In the genomic region with DNA sequence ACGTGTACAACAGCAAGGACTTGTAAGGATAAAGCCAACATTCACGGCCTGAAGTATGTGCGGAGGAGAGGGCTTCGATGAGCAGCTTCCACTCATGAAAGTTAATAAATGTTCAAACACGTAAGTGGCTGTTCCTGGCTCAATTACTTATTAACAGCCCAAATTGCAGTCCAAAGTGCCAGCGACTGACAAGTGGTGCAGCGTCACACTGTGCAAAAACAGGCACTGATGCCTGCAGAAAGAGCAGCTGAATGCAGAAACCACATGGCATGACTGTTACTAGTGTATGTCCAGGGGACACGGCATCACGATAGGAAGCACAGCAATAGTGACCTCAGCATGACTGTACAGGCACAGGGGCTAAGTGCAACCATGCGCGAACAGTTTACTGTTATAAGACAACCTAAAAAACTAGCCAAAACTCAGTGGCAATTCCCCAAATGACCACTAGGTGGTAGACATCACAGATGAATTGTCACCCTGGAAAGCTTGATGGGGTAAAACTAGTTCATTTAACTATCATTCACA, we compare ENCODE assay signal across 8 mouse cellular contexts. TPM values are rescaled to one million over a fixed set of nuclear protein-coding genes. Genes with fewer than 3 reads are reported as not detected.
DNase-seq lines count a peak whose midpoint lies in the region; ATAC-seq and TF ChIP-seq lines count a peak whose summit lies in the region.
"Had no signal": no experiment of that assay in that cellular context is flagged by ENCODE, and none has a peak within 500 bp of the region (broad histone marks: within the 10 kb centered on the region; RNA-seq: fewer than 3 reads in every experiment).

No protein-coding gene starts in this region.

- peak; percentile 86 for TF ChIP-seq CTCF in forebrain, postnatal 0 days (IDR thresholded peaks at IDR 0.05; ENCODE audit: low read depth)
- TF ChIP-seq CTCF in liver, postnatal 0 days (IDR thresholded peaks at IDR 0.05; ENCODE audit: low read depth), result peak; percentile 84

- no peak overlapping the region for H3K9ac ChIP-seq in forebrain, postnatal 0 days
- no peak overlapping the region for H3K9ac ChIP-seq in kidney, embryonic 16.5 days (replicated peaks; ENCODE audit: low read length)
- no peak overlapping the region for H3K9ac ChIP-seq in liver, postnatal 0 days (replicated peaks)
- H3K9ac ChIP-seq: heart, embryonic 15.5 days had no signal

- no peaks in the 10 kb centered on the region for H3K4me1 ChIP-seq in forebrain, postnatal 0 days (ENCODE audit: insufficient read depth)
- peaks cover 9% of the 10 kb centered on the region; the same call in 1 of the 2 replicates for H3K4me1 ChIP-seq in kidney, embryonic 16.5 days (ENCODE audit: insufficient read depth, low read length)
- H3K4me1 ChIP-seq in liver, postnatal 0 days (ENCODE audit: insufficient read depth), result peaks cover 3% of the 10 kb centered on the region; the same call in 1 of the 2 replicates

- no peaks in the 10 kb centered on the region for H3K27me3 ChIP-seq in forebrain, postnatal 0 days (ENCODE audit: insufficient read depth, low read length)
- no peaks in the 10 kb centered on the region for H3K27me3 ChIP-seq in kidney, embryonic 16.5 days (ENCODE audit: insufficient read depth, low read length)
- H3K27me3 ChIP-seq in liver, postnatal 0 days (ENCODE audit: insufficient read depth, low read length), result no peaks in the 10 kb centered on the region
- H3K27me3 ChIP-seq: heart, embryonic 15.5 days had no signal

- no peak overlapping the region for H3K4me2 ChIP-seq in forebrain, postnatal 0 days (ENCODE audit: low read depth)
- H3K4me2 ChIP-seq in kidney, embryonic 16.5 days (replicated peaks; ENCODE audit: low read depth, low read length), result no peak overlapping the region
- H3K4me2 ChIP-seq in liver, postnatal 0 days (ENCODE audit: low read depth, low read length), result no peak overlapping the region
- H3K4me2 ChIP-seq: heart, embryonic 15.5 days had no signal

- no peak overlapping the region for H3K27ac ChIP-seq in forebrain, postnatal 0 days (ENCODE audit: low read depth, low read length)
- H3K27ac ChIP-seq in kidney, embryonic 16.5 days (ENCODE audit: low read length), result peak overlapping the region; percentile 66; the same call in 1 of the 2 replicates
- no peak overlapping the region for H3K27ac ChIP-seq in liver, postnatal 0 days (ENCODE audit: low read depth)
- H3K27ac ChIP-seq: heart, embryonic 15.5 days had no signal

- peak; percentile 45; the same call in 1 of the 2 replicates for ATAC-seq in forebrain, postnatal 0 days
- ATAC-seq in kidney, embryonic 16.5 days (ENCODE audit: low FRiP score, low TSS enrichment), result peak; percentile 91
- peak; percentile 84 for ATAC-seq in liver, postnatal 0 days

- TF ChIP-seq EP300 in liver, postnatal 0 days (IDR thresholded peaks at IDR 0.05; ENCODE audit: low read depth), result no peak

- H3K9me3 ChIP-seq in forebrain, postnatal 0 days (ENCODE audit: low read length), result no peaks in the 10 kb centered on the region
- no peaks in the 10 kb centered on the region for H3K9me3 ChIP-seq in kidney, embryonic 16.5 days (ENCODE audit: low read length)
- H3K9me3 ChIP-seq in liver, postnatal 0 days (ENCODE audit: low read length), result no peaks in the 10 kb centered on the region
- H3K9me3 ChIP-seq: heart, embryonic 15.5 days had no signal

- peak; percentile 46 for DNase-seq in urinary bladder, postnatal 25 days (ENCODE audit: low spot score)
- DNase-seq in urinary bladder, adult 18-20 months (ENCODE audit: low spot score in 2 of 2), result no peak
- peak; percentile 57 for DNase-seq in c-Kit-positive CD71-negative TER-119-negative erythroid progenitor cells, embryonic 14.5 days (ENCODE audit: low read depth)
- DNase-seq in forebrain, postnatal 0 days, result peak; percentile 79
- peak; percentile 56 for DNase-seq in liver, postnatal 0 days
- peak; percentile 60 for DNase-seq in right cerebral cortex, postnatal 4 days

- H3K36me3 ChIP-seq in forebrain, postnatal 0 days (ENCODE audit: insufficient read depth), result peaks cover 44% of the 10 kb centered on the region
- peaks cover 12% of the 10 kb centered on the region for H3K36me3 ChIP-seq in kidney, embryonic 16.5 days (ENCODE audit: insufficient read depth, low read length)
- peaks cover 5% of the 10 kb centered on the region; the same call in 1 of the 2 replicates for H3K36me3 ChIP-seq in liver, postnatal 0 days (replicated peaks; ENCODE audit: insufficient read depth, low read length)

- WGBS in forebrain, postnatal 0 days, result 79% methylated on average over 11 of the region's 11 CpGs
- 63% methylated on average over 11 of the region's 11 CpGs for WGBS in kidney, embryonic 16.5 days
- 59% methylated on average over 11 of the region's 11 CpGs for WGBS in liver, postnatal 0 days (ENCODE audit: insufficient replicate concordance)

- H3K4me3 ChIP-seq in forebrain, postnatal 0 days (ENCODE audit: low read depth, low read length), result no peak overlapping the region
- H3K4me3 ChIP-seq in kidney, embryonic 16.5 days (ENCODE audit: low read length), result no peak overlapping the region
- H3K4me3 ChIP-seq in liver, postnatal 0 days (ENCODE audit: low read depth, low read length), result no peak overlapping the region
- H3K4me3 ChIP-seq: heart, embryonic 15.5 days had no signal

RNA-seq across cellular contexts. Expression of a gene that starts 31.3 kb away (rescaled TPM):
- 106 and 119 TPM in 2 replicates for total RNA-seq in forebrain, postnatal 0 days (2014; rRNA removed)
- 180 and 199 TPM in 2 replicates for polyA plus RNA-seq in forebrain, postnatal 0 days (2015; fragmentation: Nextera tagmentation; extraction: Ambion mirVana)
- 105 and 109 TPM in 2 replicates for polyA plus RNA-seq in kidney, embryonic 16.5 days (2015; fragmentation: Nextera tagmentation; extraction: Ambion mirVana)
- 19.5 and 19.9 TPM in 2 replicates for polyA plus RNA-seq in liver, postnatal 0 days (2015; fragmentation: Nextera tagmentation; extraction: Ambion mirVana)

Comparison
In these comparisons a context has a peak if more than half of its experiments do, and no peak if none do; other contexts are left out.
1. DNase-seq: peak in urinary bladder, postnatal 25 days (single experiment), c-Kit-positive CD71-negative TER-119-negative erythroid progenitor cells, embryonic 14.5 days (single experiment), forebrain, postnatal 0 days (single experiment), liver, postnatal 0 days (single experiment) and right cerebral cortex, postnatal 4 days (single experiment); none in urinary bladder, adult 18-20 months (0 of 2).
2. Peak in every context shown above with its lines, with median percentiles within 50 percentile points of each other: ATAC-seq.